Mouse (Mus musculus): ENCODE results near the gene Olfr718-ps1. TPM values are rescaled to one million over a fixed set of nuclear protein-coding genes. Genes with fewer than 3 reads are reported as not detected.
"Not testable (repeated sequence)": the region's sequence is repeated elsewhere in the genome, so short reads cannot be mapped to it uniquely, and the experiment has no call there.

The Olfr718-ps1 gene
- total RNA-seq (2012; rRNA removed), result 0.05 and 0.36 TPM in 2 replicates

- in situ Hi-C loops (cut with MboI; ENCODE audit: low sequenced_read_pairs in 2 of 2, unreplicated experiment in 2 of 2), result no loop called here
- TF ChIP-seq ZNF384 (IDR thresholded peaks at IDR 0.05; ENCODE audit: low read depth, low read length), result no peak
- TF ChIP-seq HCFC1 (IDR thresholded peaks at IDR 0.05; ENCODE audit: borderline replicate concordance, insufficient read depth, low read length), result no peak
- no peak for TF ChIP-seq CHD2 (IDR thresholded peaks at IDR 0.05; ENCODE audit: low read depth, low read length)
- TF ChIP-seq MAFK (IDR thresholded peaks at IDR 0.05; ENCODE audit: insufficient read depth, low read depth, low read length), result no peak
- TF ChIP-seq ZC3H11A (IDR thresholded peaks at IDR 0.05; ENCODE audit: borderline replicate concordance, low read depth, low read length), result no peak
Measured at GRCm38 (mm10) chr5:143147481-143147880, at the start of gene Olfr718-ps1. Gene Olfr718-ps1 (minus strand): TSS chr5:143147581.

DNA sequence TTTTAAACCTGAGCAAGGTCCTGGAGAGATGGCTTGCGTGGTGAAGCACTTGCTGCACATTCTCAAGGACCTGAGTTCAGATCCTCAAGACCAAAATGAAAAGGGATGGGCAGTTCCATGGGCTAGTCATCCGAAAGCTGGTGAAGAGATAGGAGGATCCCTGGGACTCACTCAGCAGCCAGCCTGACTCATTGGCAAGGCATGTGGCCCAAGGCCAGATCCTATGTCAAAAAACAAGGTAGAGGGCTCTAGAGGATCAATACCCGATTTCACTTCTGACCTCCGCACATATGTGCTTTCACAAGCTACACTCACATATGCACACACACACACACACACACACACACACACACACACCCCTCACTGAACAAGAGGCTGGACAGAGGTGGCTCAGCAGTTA lies 49.1 kb upstream of the Olfr718-ps1 start:
- Histone ChIP-seq H3K9ac (ENCODE audit: insufficient read depth, low read depth, low read length, poor library complexity, severe bottlenecking) (no peak overlapping the region), H3K27ac (ENCODE audit: insufficient read depth, low read depth, low read length, poor library complexity, severe bottlenecking) (no peak overlapping the region), H3K4me1 (ENCODE audit: control insufficient read depth in 2 of 2, insufficient read depth in 2 of 2, low read length in 2 of 2, poor library complexity in 1 of 2) (no peaks in the 10 kb centered on the region), H3K36me3 (ENCODE audit: control insufficient read depth, insufficient read depth, low read length, poor library complexity, severe bottlenecking) (no peaks in the 10 kb centered on the region), H3K9me3 (ENCODE audit: control insufficient read depth, insufficient read depth, low read depth, low read length) (no peaks in the 10 kb centered on the region), H3K4me3 (ENCODE audit: insufficient read depth in 1 of 2, low read depth in 1 of 2, low read length in 2 of 2, poor library complexity in 1 of 2, severe bottlenecking in 1 of 2) (no peak overlapping the region)
- in situ Hi-C loops (cut with MboI; ENCODE audit: low sequenced_read_pairs in 2 of 2, unreplicated experiment in 2 of 2), result no loop called here
- no peak for DNase-seq (ENCODE audit: low read depth, low spot score)
- TF ChIP-seq ZNF384 (IDR thresholded peaks at IDR 0.05; ENCODE audit: low read depth, low read length) (no peak), HCFC1 (IDR thresholded peaks at IDR 0.05; ENCODE audit: borderline replicate concordance, insufficient read depth, low read length) (no peak), MAFK (IDR thresholded peaks at IDR 0.05; ENCODE audit: insufficient read depth, low read depth, low read length) (no peak), CHD2 (IDR thresholded peaks at IDR 0.05; ENCODE audit: low read depth, low read length) (no peak), ZC3H11A (IDR thresholded peaks at IDR 0.05; ENCODE audit: borderline replicate concordance, low read depth, low read length) (no peak)

More at GRCm38 (mm10) chr5:143147481-143147880, at the start of gene Olfr718-ps1:
- DNase-seq (ENCODE audit: low read depth, low spot score), result no peak
- no peaks in the 10 kb centered on the region for H3K4me1 ChIP-seq (ENCODE audit: control insufficient read depth in 2 of 2, insufficient read depth in 2 of 2, low read length in 2 of 2, poor library complexity in 1 of 2)
- H3K27ac ChIP-seq (ENCODE audit: insufficient read depth, low read depth, low read length, poor library complexity, severe bottlenecking), result no peak within 1 kb of the TSS
- H3K4me3 ChIP-seq (ENCODE audit: insufficient read depth in 1 of 2, low read depth in 1 of 2, low read length in 2 of 2, poor library complexity in 1 of 2, severe bottlenecking in 1 of 2), result no peak within 1 kb of the TSS
- no peak within 1 kb of the TSS for H3K9ac ChIP-seq (ENCODE audit: insufficient read depth, low read depth, low read length, poor library complexity, severe bottlenecking)
- no peaks in the 10 kb centered on the region for H3K36me3 ChIP-seq (ENCODE audit: control insufficient read depth, insufficient read depth, low read length, poor library complexity, severe bottlenecking)
- H3K9me3 ChIP-seq (ENCODE audit: control insufficient read depth, insufficient read depth, low read depth, low read length), result no peaks in the 10 kb centered on the region

GRCm38 (mm10) chr5:143195166-143195565 lies 47.8 kb upstream of the Olfr718-ps1 start:
- no peak overlapping the region for H3K27ac ChIP-seq (ENCODE audit: insufficient read depth, low read depth, low read length, poor library complexity, severe bottlenecking)
- H3K9ac ChIP-seq (ENCODE audit: insufficient read depth, low read depth, low read length, poor library complexity, severe bottlenecking), result no peak overlapping the region
- TF ChIP-seq MAFK (IDR thresholded peaks at IDR 0.05; ENCODE audit: insufficient read depth, low read depth, low read length), result no peak
- TF ChIP-seq HCFC1 (IDR thresholded peaks at IDR 0.05; ENCODE audit: borderline replicate concordance, insufficient read depth, low read length), result no peak
- TF ChIP-seq ZC3H11A (IDR thresholded peaks at IDR 0.05; ENCODE audit: borderline replicate concordance, low read depth, low read length), result no peak
- TF ChIP-seq ZNF384 (IDR thresholded peaks at IDR 0.05; ENCODE audit: low read depth, low read length), result no peak
- TF ChIP-seq CHD2 (IDR thresholded peaks at IDR 0.05; ENCODE audit: low read depth, low read length), result no peak
- no peaks in the 10 kb centered on the region for H3K36me3 ChIP-seq (ENCODE audit: control insufficient read depth, insufficient read depth, low read length, poor library complexity, severe bottlenecking)
- no peak for DNase-seq (ENCODE audit: low read depth, low spot score)
- in situ Hi-C loops (cut with MboI; ENCODE audit: low sequenced_read_pairs in 2 of 2, unreplicated experiment in 2 of 2), result no loop called here
- no peak overlapping the region for H3K4me3 ChIP-seq (ENCODE audit: insufficient read depth in 1 of 2, low read depth in 1 of 2, low read length in 2 of 2, poor library complexity in 1 of 2, severe bottlenecking in 1 of 2)
- H3K9me3 ChIP-seq (ENCODE audit: control insufficient read depth, insufficient read depth, low read depth, low read length), result no peaks in the 10 kb centered on the region
- H3K4me1 ChIP-seq (ENCODE audit: control insufficient read depth in 2 of 2, insufficient read depth in 2 of 2, low read length in 2 of 2, poor library complexity in 1 of 2), result no peaks in the 10 kb centered on the region

- DNase-seq (ENCODE audit: low read depth, low spot score); H3K27ac ChIP-seq (ENCODE audit: insufficient read depth, low read depth, low read length, poor library complexity, severe bottlenecking); H3K4me1 ChIP-seq (ENCODE audit: control insufficient read depth in 2 of 2, insufficient read depth in 2 of 2, low read length in 2 of 2, poor library complexity in 1 of 2); in situ Hi-C loops (cut with MboI; ENCODE audit: low sequenced_read_pairs in 2 of 2, unreplicated experiment in 2 of 2); H3K4me3 ChIP-seq (ENCODE audit: insufficient read depth in 1 of 2, low read depth in 1 of 2, low read length in 2 of 2, poor library complexity in 1 of 2, severe bottlenecking in 1 of 2); H3K36me3 ChIP-seq (ENCODE audit: control insufficient read depth, insufficient read depth, low read length, poor library complexity, severe bottlenecking); H3K9ac ChIP-seq (ENCODE audit: insufficient read depth, low read depth, low read length, poor library complexity, severe bottlenecking); H3K9me3 ChIP-seq (ENCODE audit: control insufficient read depth, insufficient read depth, low read depth, low read length): not testable (repeated sequence)
Measured at GRCm38 (mm10) chr5:143194747-143195146, 47.4 kb upstream of the Olfr718-ps1 start.

DNA sequence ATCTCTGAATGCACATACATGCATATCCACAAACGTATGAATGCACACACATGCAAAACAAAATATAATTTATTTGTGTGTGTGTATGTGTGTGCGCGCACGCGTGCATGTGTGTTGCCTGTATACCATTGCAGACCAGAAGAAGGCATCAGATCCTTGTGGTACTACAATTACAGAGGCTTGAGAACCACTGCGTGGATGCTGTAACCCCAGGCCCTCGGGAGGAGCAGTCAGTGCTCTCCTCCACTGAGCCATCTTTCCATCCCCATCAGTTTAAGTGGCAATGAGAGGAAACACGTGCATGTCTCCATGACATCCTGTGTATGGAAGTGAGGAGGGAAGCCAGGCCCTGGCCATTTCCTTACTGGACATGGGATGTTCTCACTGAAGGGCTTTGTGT lies 45.4 kb upstream of the Olfr718-ps1 start:
- no peak for TF ChIP-seq ZNF384 (IDR thresholded peaks at IDR 0.05; ENCODE audit: low read depth, low read length)
- no peak for TF ChIP-seq ZC3H11A (IDR thresholded peaks at IDR 0.05; ENCODE audit: borderline replicate concordance, low read depth, low read length)
- no peak for TF ChIP-seq CHD2 (IDR thresholded peaks at IDR 0.05; ENCODE audit: low read depth, low read length)
- TF ChIP-seq MAFK (IDR thresholded peaks at IDR 0.05; ENCODE audit: insufficient read depth, low read depth, low read length), result no peak
- TF ChIP-seq HCFC1 (IDR thresholded peaks at IDR 0.05; ENCODE audit: borderline replicate concordance, insufficient read depth, low read length), result no peak
- no peak overlapping the region for H3K4me3 ChIP-seq (ENCODE audit: insufficient read depth in 1 of 2, low read depth in 1 of 2, low read length in 2 of 2, poor library complexity in 1 of 2, severe bottlenecking in 1 of 2)
- in situ Hi-C loops (cut with MboI; ENCODE audit: low sequenced_read_pairs in 2 of 2, unreplicated experiment in 2 of 2), result no loop called here
- H3K9ac ChIP-seq (ENCODE audit: insufficient read depth, low read depth, low read length, poor library complexity, severe bottlenecking), result no peak overlapping the region
- H3K27ac ChIP-seq (ENCODE audit: insufficient read depth, low read depth, low read length, poor library complexity, severe bottlenecking), result no peak overlapping the region
- H3K9me3 ChIP-seq (ENCODE audit: control insufficient read depth, insufficient read depth, low read depth, low read length), result no peaks in the 10 kb centered on the region
- no peaks in the 10 kb centered on the region for H3K36me3 ChIP-seq (ENCODE audit: control insufficient read depth, insufficient read depth, low read length, poor library complexity, severe bottlenecking)
- DNase-seq (ENCODE audit: low read depth, low spot score), result no peak
- no peaks in the 10 kb centered on the region for H3K4me1 ChIP-seq (ENCODE audit: control insufficient read depth in 2 of 2, insufficient read depth in 2 of 2, low read length in 2 of 2, poor library complexity in 1 of 2)

GRCm38 (mm10) chr5:143188014-143188413 lies 40.6 kb upstream of the Olfr718-ps1 start:
- in situ Hi-C loops (cut with MboI; ENCODE audit: low sequenced_read_pairs in 2 of 2, unreplicated experiment in 2 of 2); H3K9ac ChIP-seq (ENCODE audit: insufficient read depth, low read depth, low read length, poor library complexity, severe bottlenecking); H3K27ac ChIP-seq (ENCODE audit: insufficient read depth, low read depth, low read length, poor library complexity, severe bottlenecking); DNase-seq (ENCODE audit: low read depth, low spot score); H3K36me3 ChIP-seq (ENCODE audit: control insufficient read depth, insufficient read depth, low read length, poor library complexity, severe bottlenecking); H3K4me3 ChIP-seq (ENCODE audit: insufficient read depth in 1 of 2, low read depth in 1 of 2, low read length in 2 of 2, poor library complexity in 1 of 2, severe bottlenecking in 1 of 2); H3K9me3 ChIP-seq (ENCODE audit: control insufficient read depth, insufficient read depth, low read depth, low read length); H3K4me1 ChIP-seq (ENCODE audit: control insufficient read depth in 2 of 2, insufficient read depth in 2 of 2, low read length in 2 of 2, poor library complexity in 1 of 2): not testable (repeated sequence)
